Mouse (Mus musculus): ENCODE data around the gene Sema3f. TPM values are rescaled to one million over a fixed set of nuclear protein-coding genes. Genes with fewer than 3 reads are reported as not detected.
A peak's percentile ranks its signal among the peaks of the same experiment; 100 is the strongest.

The Sema3f gene
- polyA plus RNA-seq, 1 experiment from 2014 or later: 21.3 TPM

GRCm38 (mm10) chr9:107637070-107637469 lies 73.2 kb downstream of the Sema3f start:
- no peaks in the 10 kb centered on the region for H3K9me3 ChIP-seq
- 0 out of 2 replicates have a peak overlapping the region, but pooled peaks have one; percentile 35 for H3K27ac ChIP-seq
- H3K4me3 ChIP-seq (replicated peaks): no peak overlapping the region
- H3K4me2 ChIP-seq: no peak overlapping the region
- ATAC-seq (ENCODE audit: insufficient read depth, low FRiP score, low read depth): no peak
- peaks cover 18% of the 10 kb centered on the region for H3K4me1 ChIP-seq
- no peaks in the 10 kb centered on the region for H3K36me3 ChIP-seq
- no peak overlapping the region for H3K9ac ChIP-seq
- H3K27me3 ChIP-seq (replicated peaks): no peaks in the 10 kb centered on the region
- WGBS: 25% methylated on average over 7 of the region's 7 CpGs

GRCm38 (mm10) chr9:107635279-107636028 lies 74.8 kb downstream of the Sema3f start, which contains the start of gene Gnai2:
Gene Gnai2 (minus strand): TSS chr9:107635367.
- no peaks in the 10 kb centered on the region for H3K27me3 ChIP-seq (replicated peaks)
- H3K9me3 ChIP-seq: no peaks in the 10 kb centered on the region
- H3K4me2 ChIP-seq: peak within 1 kb of the TSS; percentile 96
- ATAC-seq (ENCODE audit: insufficient read depth, low FRiP score, low read depth): peak; percentile 96
- H3K36me3 ChIP-seq: 0 out of 2 replicates have a peak, but pooled peaks cover 3% of the 10 kb centered on the region
- peak within 1 kb of the TSS; percentile 97 for H3K9ac ChIP-seq
- peak within 1 kb of the TSS; percentile 88 for H3K27ac ChIP-seq
- 4% methylated on average over 38 of the region's 38 CpGs for WGBS
- H3K4me3 ChIP-seq (replicated peaks): peak within 1 kb of the TSS; percentile 86
- peaks cover 34% of the 10 kb centered on the region for H3K4me1 ChIP-seq

- peak overlapping the region; percentile 86 for H3K4me3 ChIP-seq (replicated peaks)
- H3K4me1 ChIP-seq: peaks cover 42% of the 10 kb centered on the region
- peak overlapping the region; percentile 88 for H3K27ac ChIP-seq
- no peaks in the 10 kb centered on the region for H3K27me3 ChIP-seq (replicated peaks)
- H3K4me2 ChIP-seq: peak overlapping the region; percentile 96
- no peak for ATAC-seq (ENCODE audit: insufficient read depth, low FRiP score, low read depth)
- H3K9ac ChIP-seq: peak overlapping the region; percentile 97
- H3K36me3 ChIP-seq: 0 out of 2 replicates have a peak, but pooled peaks cover 3% of the 10 kb centered on the region
- H3K9me3 ChIP-seq: no peaks in the 10 kb centered on the region
- under 1% methylated on average over 35 of the region's 35 CpGs for WGBS
These were observed 75.6 kb downstream of the Sema3f start for GRCm38 (mm10) chr9:107634406-107635278.

- 0 out of 2 replicates have a peak, but pooled peaks cover 3% of the 10 kb centered on the region for H3K36me3 ChIP-seq
- under 1% methylated on average over 15 of the region's 15 CpGs for WGBS
- H3K27me3 ChIP-seq (replicated peaks): no peaks in the 10 kb centered on the region
- H3K27ac ChIP-seq: peak overlapping the region; percentile 88
- H3K4me3 ChIP-seq (replicated peaks): peak overlapping the region; percentile 86
- peaks cover 50% of the 10 kb centered on the region for H3K4me1 ChIP-seq
- H3K9me3 ChIP-seq: no peaks in the 10 kb centered on the region
- H3K9ac ChIP-seq: peak overlapping the region; percentile 97
- ATAC-seq (ENCODE audit: insufficient read depth, low FRiP score, low read depth): no peak
- peak overlapping the region; percentile 96 for H3K4me2 ChIP-seq
These were observed 76.4 kb downstream of the Sema3f start for GRCm38 (mm10) chr9:107633661-107634405.

- H3K9me3 ChIP-seq: no peaks in the 10 kb centered on the region
- peak overlapping the region; percentile 97 for H3K9ac ChIP-seq
- H3K4me3 ChIP-seq (replicated peaks): peak overlapping the region; percentile 86
- peak; percentile 28; the same call in 1 of the 2 replicates for ATAC-seq (ENCODE audit: insufficient read depth, low FRiP score, low read depth)
- peak overlapping the region; percentile 96 for H3K4me2 ChIP-seq
- 2% methylated on average over 33 of the region's 33 CpGs for WGBS
- 0 out of 2 replicates have a peak, but pooled peaks cover 3% of the 10 kb centered on the region for H3K36me3 ChIP-seq
- H3K27me3 ChIP-seq (replicated peaks): no peaks in the 10 kb centered on the region
- peaks cover 57% of the 10 kb centered on the region for H3K4me1 ChIP-seq
- H3K27ac ChIP-seq: peak overlapping the region; percentile 88
These were observed 77.1 kb downstream of the Sema3f start for GRCm38 (mm10) chr9:107633091-107633660.

GRCm38 (mm10) chr9:107632478-107632877 lies 77.8 kb downstream of the Sema3f start:
- ATAC-seq (ENCODE audit: insufficient read depth, low FRiP score, low read depth): no peak
- 51% methylated on average over 6 of the region's 6 CpGs for WGBS
- Histone ChIP-seq H3K9ac (peak overlapping the region; percentile 97; the same call in 1 of the 2 replicates), H3K27me3 (replicated peaks) (no peaks in the 10 kb centered on the region), H3K4me2 (peak overlapping the region; percentile 96), H3K9me3 (no peaks in the 10 kb centered on the region), H3K36me3 (0 out of 2 replicates have a peak, but pooled peaks cover 3% of the 10 kb centered on the region), H3K27ac (peak overlapping the region; percentile 88), H3K4me1 (peaks cover 64% of the 10 kb centered on the region), H3K4me3 (replicated peaks) (peak overlapping the region; percentile 86)

GRCm38 (mm10) chr9:107631861-107632260 lies 78.4 kb downstream of the Sema3f start:
- no peaks in the 10 kb centered on the region for H3K9me3 ChIP-seq
- no peak overlapping the region for H3K9ac ChIP-seq
- WGBS: 89% methylated on average over 8 of the region's 8 CpGs
- no peaks in the 10 kb centered on the region for H3K27me3 ChIP-seq (replicated peaks)
- H3K27ac ChIP-seq: peak overlapping the region; percentile 69; the same call in 1 of the 2 replicates
- H3K4me2 ChIP-seq: peak overlapping the region; percentile 96; the same call in 1 of the 2 replicates
- peak overlapping the region; percentile 86; the same call in 1 of the 2 replicates for H3K4me3 ChIP-seq (replicated peaks)
- H3K36me3 ChIP-seq: 0 out of 2 replicates have a peak, but pooled peaks cover 3% of the 10 kb centered on the region
- ATAC-seq (ENCODE audit: insufficient read depth, low FRiP score, low read depth): no peak
- peaks cover 70% of the 10 kb centered on the region for H3K4me1 ChIP-seq

Other genes with a start within 250 kb of the Sema3f start
- 43.2 and 45.7 TPM in 2 replicates for gene Tmem115, start 176.5 kb downstream of the Sema3f start, polyA plus RNA-seq (2015; fragmentation: Nextera tagmentation; extraction: Ambion mirVana)
- 26.6 and 31.3 TPM in 2 replicates for gene Cyb561d2, start 168.3 kb downstream of the Sema3f start, polyA plus RNA-seq (2015; fragmentation: Nextera tagmentation; extraction: Ambion mirVana)
- 39.1 and 39.7 TPM in 2 replicates for gene Nprl2, start 168.2 kb downstream of the Sema3f start, polyA plus RNA-seq (2015; fragmentation: Nextera tagmentation; extraction: Ambion mirVana)
- gene Zmynd10, start 163.2 kb downstream of the Sema3f start, polyA plus RNA-seq (2015; fragmentation: Nextera tagmentation; extraction: Ambion mirVana): 0.63 and 0.94 TPM in 2 replicates
- 53.9 and 58.0 TPM in 2 replicates for gene Rassf1, start 158.9 kb downstream of the Sema3f start, polyA plus RNA-seq (2015; fragmentation: Nextera tagmentation; extraction: Ambion mirVana)
- 42.6 and 46.1 TPM in 2 replicates for gene Tusc2, start 147.2 kb downstream of the Sema3f start, polyA plus RNA-seq (2015; fragmentation: Nextera tagmentation; extraction: Ambion mirVana)
- gene Hyal2, start 142.5 kb downstream of the Sema3f start, polyA plus RNA-seq (2015; fragmentation: Nextera tagmentation; extraction: Ambion mirVana): 84.2 and 85.4 TPM in 2 replicates
- gene Hyal1, start 133.5 kb downstream of the Sema3f start, polyA plus RNA-seq (2015; fragmentation: Nextera tagmentation; extraction: Ambion mirVana): 9.2 and 10.8 TPM in 2 replicates
- 16.1 and 18.6 TPM in 2 replicates for gene Naa80, start 131.6 kb downstream of the Sema3f start, polyA plus RNA-seq (2015; fragmentation: Nextera tagmentation; extraction: Ambion mirVana)
- gene Hyal3, start 129.7 kb downstream of the Sema3f start, polyA plus RNA-seq (2015; fragmentation: Nextera tagmentation; extraction: Ambion mirVana): 1.1 and 1.7 TPM in 2 replicates
- gene Ifrd2, start 122.8 kb downstream of the Sema3f start, polyA plus RNA-seq (2015; fragmentation: Nextera tagmentation; extraction: Ambion mirVana): 65.1 and 68.2 TPM in 2 replicates
- gene Sema3b, start 101.2 kb downstream of the Sema3f start, polyA plus RNA-seq (2015; fragmentation: Nextera tagmentation; extraction: Ambion mirVana): 13.2 and 16.5 TPM in 2 replicates
- 355 and 371 TPM in 2 replicates for gene Gnai2, start 75.1 kb downstream of the Sema3f start, polyA plus RNA-seq (2015; fragmentation: Nextera tagmentation; extraction: Ambion mirVana)
- 19.5 and 28.6 TPM in 2 replicates for gene Slc38a3, start 40.9 kb downstream of the Sema3f start, polyA plus RNA-seq (2015; fragmentation: Nextera tagmentation; extraction: Ambion mirVana)
- gene Gnat1, start 30.8 kb downstream of the Sema3f start, polyA plus RNA-seq (2015; fragmentation: Nextera tagmentation; extraction: Ambion mirVana): 1.1 and 1.9 TPM in 2 replicates
- gene Rbm5, start 60.5 kb upstream of the Sema3f start, polyA plus RNA-seq (2015; fragmentation: Nextera tagmentation; extraction: Ambion mirVana): 182 and 185 TPM in 2 replicates
- gene Rbm6, start 162.8 kb upstream of the Sema3f start, polyA plus RNA-seq (2015; fragmentation: Nextera tagmentation; extraction: Ambion mirVana): 67.4 and 76.2 TPM in 2 replicates
- 19.4 and 21.0 TPM in 2 replicates for gene Mon1a, start 177.7 kb upstream of the Sema3f start, polyA plus RNA-seq (2015; fragmentation: Nextera tagmentation; extraction: Ambion mirVana)
- gene Mst1r, start 196.4 kb upstream of the Sema3f start, polyA plus RNA-seq (2015; fragmentation: Nextera tagmentation; extraction: Ambion mirVana): 10.8 TPM in 2 replicates
- not detected in 2 replicates for gene Actl11, start 218.0 kb upstream of the Sema3f start, polyA plus RNA-seq (2015; fragmentation: Nextera tagmentation; extraction: Ambion mirVana)
- gene Camkv, start 225.2 kb upstream of the Sema3f start, polyA plus RNA-seq (2015; fragmentation: Nextera tagmentation; extraction: Ambion mirVana): 3.0 and 3.1 TPM in 2 replicates
- gene Traip, start 239.7 kb upstream of the Sema3f start, polyA plus RNA-seq (2015; fragmentation: Nextera tagmentation; extraction: Ambion mirVana): 17.2 and 18.3 TPM in 2 replicates